Mouse (Mus musculus) CD4-positive, CD25-positive, alpha-beta regulatory T cell, adult 2 months (primary cell): ENCODE measurements around the gene Fam78a.

Experiments
- DNase-seq: peaks from one replicate; pipeline ENCODE4 v3.0.0-alpha.2; 2012; ENCODE audit warnings: low read depth, low spot score

Fam78a gene

DNA sequence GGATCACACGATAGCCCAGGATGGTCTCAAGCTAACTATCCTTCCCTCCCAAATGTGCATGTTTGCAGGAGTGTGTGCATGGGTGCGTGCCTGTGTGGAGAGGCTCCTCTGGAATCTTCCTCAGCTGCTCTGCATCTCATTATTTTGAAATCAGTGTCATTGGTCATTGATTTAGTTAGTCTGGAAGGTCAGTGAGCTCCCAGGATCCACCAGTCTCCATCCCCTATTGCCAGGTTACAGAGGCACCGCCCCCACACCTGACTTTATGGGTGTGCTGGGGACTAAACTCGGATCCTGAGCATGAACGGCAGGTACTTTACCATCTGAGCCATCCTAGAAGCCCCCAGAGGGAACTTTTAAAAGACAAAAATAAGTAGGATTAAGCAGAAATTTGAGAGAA, 18.3 kb upstream of the Fam78a start:
- DNase-seq: no peak

DNA sequence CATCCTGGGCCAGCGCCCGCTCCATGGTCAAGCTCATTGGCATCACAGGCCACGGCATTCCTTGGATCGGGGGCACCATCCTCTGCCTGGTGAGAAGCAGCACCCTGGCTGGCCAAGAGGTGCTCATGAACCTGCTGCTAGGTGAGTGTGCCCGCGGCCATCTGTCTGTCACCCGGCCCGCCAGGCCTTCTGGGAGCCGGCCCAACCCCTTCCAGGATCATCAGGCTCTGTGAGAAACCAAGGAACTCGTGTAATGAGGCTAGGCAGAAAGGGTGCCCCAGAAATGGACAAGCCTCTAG, 11.4 kb upstream of the Fam78a start:
- DNase-seq: no peak

DNA sequence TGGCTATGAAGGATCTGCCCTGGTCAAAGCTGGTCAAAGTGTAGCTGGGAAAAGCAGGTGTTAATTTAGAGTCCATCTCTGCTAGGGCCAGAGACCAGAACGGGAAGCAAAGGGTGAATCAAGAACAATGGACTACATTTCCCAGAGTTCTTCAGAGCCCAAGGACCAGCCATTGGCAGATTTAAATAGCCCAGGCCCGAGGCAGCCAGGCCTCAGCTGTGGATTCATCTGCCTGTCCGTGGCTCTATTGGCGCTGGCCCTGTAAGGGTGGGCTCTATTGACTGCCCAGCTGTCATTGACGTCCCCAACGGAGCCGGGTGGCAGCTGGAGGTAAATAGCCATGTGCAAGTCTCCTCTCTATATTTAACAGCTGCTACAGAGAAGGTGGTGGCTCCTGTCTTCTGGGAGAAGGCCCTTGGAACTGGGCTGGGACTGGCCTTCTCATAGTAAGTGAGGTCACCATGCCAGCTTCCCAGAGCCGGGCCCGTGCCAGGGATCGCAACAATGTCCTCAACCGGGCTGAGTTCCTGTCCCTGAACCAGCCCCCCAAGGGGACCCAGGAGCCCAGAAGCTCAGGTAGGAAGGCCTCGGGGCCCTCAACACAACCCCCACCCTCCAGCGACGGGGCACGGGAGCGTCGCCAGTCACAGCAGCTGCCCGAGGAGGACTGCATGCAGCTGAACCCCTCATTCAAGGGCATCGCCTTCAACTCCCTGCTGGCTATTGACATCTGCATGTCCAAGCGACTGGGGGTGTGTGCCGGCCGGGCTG, 10.9 kb upstream of the Fam78a start, which contains the start of gene Plpp7:
Plpp7 (plus strand) TSS at position 178 of the 771 bp plus-strand sequence.
- no peak for DNase-seq

DNA sequence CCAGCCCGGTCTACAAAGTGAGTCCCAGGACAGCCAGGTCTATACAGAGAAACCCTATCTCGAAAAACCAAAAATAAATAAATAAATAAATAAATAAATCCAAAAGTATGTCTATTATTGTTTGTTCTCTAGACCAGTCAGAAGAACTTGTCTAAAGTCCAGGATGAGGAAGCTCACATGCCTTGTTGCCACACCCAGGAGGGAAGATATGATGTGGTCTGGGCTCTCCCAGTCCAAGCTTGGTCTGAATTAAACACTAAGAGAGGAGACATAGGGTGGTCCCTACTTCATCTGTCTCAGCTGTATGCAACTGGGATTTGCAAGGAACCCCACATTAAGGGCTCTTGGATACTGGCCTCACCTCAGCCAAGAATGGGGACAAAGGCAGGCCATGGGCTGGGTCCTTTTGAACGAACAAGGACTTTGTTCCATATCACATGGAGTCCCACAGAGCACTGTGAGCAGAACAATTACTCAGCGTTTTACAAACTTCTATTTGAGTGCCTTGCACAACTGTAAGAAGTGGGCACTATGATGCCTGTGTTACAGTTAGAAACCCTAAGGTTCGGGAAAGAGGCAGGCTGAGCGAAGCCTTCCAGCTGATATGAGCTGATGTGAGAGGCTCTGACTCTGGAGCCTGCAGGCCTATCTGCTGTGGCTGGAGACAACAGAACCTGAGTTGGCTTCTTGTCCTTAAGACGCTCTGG, 9.5 kb upstream of the Fam78a start:
- no peak for DNase-seq

DNA sequence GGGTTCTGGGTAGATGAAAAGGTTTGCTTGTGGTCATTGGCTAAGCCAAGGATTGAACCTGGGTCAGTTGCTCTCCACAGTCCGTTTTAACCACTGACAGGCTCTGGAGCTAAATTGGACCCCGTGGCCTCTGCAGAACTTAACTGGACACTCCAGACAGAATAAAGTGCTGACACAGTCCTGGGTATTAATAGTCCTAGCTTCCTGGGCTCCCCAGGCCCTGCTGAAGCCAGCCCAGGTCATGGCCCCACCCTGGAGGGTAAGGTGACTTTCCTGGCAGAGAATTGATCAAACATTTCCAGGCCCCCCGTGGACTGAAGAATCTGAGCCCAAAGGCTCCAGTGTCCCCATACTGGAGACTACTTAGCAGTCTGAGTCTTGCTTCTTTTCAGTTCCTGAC, 7.3 kb upstream of the Fam78a start:
- DNase-seq: no peak

DNA sequence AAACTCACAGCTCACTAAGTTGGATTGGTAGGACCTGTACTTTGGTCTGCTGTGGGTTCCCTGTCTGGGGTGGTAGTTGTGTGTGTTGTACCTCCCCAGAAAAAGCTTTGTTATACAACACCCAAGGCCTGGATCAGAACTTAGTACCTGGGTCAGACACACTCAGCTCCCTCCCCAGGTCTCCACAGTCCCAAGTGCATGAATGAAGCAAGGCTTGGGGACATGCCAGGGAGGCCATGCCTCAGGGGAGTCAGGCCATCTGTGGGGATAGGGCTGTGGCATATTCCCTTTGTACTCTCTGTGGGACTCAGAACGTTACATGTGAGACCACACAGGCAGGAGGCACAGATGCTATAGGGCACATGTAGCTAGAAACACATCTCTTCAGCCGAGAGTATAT, 5.5 kb upstream of the Fam78a start:
- no peak for DNase-seq

DNA sequence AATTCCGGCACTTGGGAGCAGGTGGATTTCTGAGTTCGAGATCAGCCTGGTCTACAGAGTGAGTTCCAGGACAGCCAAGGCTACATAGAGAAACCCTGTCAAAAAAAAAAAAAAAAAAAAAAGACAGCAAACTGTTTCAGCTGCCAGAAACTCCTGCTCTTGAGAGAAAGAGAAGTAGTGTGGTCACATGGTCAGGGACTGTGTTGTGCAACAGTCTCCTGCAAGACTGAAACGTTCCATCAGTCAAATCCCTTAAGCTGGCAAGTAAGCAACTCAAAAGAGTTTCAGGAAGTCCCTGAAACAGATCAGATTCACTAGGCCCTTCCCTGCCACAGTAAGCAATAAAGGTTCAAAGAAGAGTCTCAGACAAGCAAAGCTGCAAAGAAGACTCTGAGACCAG, 4.9 kb upstream of the Fam78a start:
- no peak for DNase-seq

DNA sequence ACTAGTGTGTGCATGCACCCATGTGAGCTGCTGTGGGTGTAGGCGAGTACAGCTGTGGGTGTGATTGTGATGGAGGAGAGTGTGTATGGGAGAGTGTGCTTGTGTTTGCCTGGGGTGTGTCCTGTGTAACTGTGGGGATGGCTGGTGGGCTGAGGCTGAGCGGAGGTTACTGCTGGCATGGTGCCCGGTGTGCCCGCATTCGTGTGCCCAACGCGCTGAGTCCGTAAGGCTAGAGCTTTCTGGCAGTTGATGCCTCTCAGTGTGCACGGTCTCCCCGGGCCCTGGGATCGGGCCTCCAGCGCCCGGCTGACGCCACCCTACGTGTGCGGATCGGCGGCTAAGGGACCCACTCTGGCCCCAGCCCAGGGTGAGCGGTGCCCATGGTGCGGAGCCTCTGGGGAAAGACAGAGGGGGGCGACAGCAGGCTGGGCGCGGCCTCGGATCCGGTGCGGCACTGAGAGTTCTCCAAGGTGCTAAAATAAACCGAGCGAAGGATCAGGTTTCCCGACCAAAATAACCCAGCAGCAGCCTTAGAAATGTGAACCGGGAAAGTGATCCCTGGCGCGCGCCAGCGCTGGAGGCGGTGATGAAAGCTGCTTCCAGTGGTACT, 3.8 kb upstream of the Fam78a start:
- peak; percentile 35 for DNase-seq

DNA sequence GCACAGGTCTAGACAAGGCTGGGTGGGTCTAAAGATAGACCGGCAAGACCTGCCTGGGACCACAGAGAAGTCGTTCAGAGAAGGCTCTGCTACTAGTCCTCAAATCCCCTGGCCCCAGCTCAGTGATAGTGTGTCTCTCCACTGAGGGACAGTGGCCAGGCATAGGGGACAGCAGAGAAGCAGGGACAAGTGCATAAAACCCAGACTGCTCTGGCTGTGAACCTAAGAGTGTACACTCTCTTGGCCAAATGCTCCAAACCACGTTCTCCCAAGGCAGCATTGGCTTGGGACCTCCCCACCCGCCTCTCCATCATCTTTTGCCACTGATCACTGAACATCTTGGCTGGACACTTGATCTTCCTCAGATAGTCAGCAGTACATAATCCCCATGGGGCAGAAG, 2.9 kb upstream of the Fam78a start:
- no peak for DNase-seq

DNA sequence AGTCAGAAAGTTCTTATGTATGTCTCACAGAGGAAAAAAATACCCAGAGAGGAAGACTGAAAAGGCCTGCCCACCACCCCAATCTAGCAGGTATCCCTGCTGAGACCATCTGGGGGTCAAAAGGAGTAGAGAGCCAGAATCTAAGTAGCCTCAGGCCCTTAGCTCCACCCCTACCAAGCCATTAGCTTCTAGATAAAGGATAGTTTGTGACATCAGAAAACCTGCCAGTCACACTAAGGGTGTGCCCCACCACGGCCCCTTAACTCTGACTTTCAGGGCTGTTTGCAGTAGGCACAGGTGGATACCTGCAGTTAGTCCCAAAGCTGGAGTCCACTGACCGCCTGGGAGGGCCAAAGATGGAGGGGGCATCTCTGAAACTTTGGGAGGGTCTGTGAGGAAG, 574 bp upstream of the Fam78a start:
- DNase-seq: no peak

DNA sequence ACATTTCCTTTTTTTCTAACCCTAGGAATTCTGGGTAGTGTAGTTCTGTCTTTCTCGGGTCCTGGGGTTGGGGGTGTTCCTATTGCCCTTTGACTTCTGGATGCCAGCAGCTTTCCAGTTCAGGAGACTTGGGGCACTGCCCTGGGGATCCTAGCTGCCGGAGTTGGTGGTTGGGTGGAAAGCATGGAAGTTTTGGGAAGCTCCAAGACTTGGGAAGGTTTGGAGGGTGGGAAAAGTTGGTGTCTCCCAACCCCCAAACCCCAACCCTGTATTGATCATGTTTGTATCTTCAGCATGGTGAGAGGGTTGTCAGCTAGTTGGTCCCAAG, 179 bp upstream of the Fam78a start:
- DNase-seq: no peak

DNA sequence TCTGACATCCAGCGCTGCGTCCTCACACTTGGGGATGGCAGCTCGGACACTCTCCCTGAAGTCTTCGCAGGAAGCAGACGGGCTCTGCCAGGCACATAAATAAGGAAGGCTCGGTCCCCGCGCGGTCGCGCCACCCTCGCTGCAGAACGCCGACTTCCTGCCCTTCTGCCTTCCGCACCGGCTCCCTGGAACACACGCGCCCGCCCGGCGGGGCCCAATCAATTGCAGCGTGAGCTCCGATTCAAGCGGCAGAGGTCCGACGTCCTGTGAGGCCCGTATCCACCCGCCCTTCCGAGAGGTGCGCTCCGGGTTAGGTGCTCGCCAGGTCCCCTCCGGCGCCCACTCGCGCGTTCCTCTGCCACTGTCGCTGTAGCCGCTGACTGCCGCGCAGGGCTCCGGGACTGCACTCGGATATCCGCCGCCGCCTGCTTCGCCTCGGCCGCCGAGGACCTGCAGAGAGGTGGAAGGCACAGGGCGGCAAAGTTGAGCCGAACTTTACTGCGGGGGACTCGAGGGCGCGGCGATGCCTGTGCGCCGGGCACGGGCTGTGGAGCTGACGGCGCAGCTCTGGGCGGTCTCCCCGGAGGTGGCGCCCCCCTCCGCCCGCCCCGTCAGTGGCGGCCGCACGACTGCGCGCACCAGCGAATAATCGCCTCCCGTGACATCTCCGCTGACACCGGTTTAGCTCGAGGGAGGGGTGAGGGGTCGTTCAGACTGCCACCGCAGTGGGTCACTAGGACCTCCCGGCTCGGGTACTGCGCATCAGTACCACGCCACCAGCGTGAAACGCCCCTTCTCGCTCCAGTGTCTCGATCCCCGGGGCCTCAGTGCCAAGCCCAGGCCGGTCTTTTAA, 1.3 kb downstream of the Fam78a start:
- DNase-seq: peak; percentile 83

DNA sequence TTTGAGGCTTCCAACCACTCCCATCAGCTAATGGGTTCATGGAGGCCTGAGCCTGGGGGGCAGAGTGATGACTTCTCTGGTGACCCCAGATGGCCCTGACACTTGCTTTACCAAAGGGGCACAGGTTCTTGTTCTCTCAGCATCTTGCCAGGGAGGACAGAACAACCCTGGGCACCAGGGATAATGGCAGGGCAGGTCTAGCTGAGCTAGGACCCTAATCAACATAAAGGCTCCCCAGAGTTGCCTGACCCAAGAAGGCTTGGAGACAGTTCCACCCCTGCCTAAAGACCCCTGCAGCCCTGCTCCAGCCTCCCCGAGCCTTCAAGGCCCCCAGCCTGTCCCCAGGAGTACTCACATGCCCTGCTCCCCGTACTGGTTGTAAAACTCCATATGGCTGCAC, 2.4 kb downstream of the Fam78a start:
- no peak for DNase-seq

DNA sequence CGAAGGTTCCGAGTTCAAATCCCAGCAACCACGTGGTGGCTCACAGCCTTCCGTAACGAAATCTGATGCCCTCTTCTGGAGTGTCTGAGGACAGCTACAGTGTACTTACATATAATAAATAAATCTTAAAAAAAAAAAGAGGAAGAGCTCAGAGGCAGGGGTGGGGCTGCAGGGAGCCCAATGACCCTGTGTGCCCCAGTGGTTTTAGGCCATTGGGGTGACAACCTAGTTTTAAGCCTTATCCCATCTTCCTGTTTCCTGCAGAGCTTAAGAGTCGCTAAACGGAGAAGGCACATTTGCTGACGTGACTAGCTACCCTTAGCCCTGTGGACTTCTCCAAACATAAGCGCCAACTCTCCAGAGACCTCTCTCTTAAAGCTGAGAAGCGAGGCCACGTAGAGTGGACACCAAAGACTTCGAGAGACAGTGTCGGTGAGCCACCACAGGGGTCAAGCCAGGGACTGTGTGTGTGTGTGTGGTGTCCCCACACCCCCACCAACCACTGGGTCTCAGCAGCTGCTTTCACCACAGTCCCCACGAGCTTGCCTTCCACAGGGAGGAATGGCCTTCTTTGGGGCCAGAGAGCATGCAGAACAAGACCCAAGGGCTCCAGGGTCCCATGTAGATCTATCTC, 3.2 kb downstream of the Fam78a start:
- DNase-seq: peak; percentile 46

DNA sequence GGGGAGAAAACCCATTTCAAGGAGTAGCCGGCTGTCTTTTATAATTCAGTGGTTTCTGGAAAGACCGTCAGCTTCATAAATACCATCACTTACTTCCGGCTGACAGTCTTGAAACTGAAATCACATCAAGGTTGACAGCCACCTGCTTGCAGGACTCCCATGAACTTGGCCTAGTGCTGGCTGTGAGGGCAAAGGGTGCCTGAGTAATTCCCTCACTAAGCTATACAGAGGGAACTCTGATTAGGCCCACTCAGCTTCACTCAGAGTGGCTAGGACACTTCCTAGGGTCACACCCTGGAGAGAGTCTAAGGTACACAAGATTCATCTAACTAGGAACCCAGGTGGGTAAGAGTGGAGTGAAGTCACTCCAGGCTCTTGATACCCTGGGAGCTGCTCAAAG, 4.0 kb downstream of the Fam78a start:
- peak; percentile 65 for DNase-seq

DNA sequence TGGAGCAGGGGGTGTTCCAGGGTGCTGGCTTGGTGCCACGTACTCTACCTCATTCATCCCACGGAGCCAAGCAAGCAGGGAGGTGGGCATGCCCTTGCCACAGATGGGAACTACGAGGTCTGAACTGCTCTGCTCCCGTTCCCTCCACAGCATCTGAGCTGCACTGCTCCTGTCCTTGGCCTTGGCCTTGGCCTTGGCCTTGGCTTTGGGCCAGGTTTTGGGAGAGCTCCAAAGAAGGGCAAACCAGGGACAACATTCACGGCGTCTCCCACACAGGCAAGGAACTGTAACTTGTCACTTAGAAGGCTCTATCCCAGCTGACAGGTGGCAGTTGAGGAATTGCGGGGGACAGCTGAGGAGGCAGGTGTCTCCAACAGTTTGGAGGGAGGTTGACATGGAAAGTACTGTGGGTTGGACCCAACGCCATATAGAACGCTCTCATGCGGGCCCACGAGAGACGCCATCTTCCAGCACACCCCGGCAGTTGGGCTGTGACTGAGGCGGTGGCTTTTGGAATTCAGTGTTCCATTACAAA, 5.4 kb downstream of the Fam78a start:
- DNase-seq: no peak

DNA sequence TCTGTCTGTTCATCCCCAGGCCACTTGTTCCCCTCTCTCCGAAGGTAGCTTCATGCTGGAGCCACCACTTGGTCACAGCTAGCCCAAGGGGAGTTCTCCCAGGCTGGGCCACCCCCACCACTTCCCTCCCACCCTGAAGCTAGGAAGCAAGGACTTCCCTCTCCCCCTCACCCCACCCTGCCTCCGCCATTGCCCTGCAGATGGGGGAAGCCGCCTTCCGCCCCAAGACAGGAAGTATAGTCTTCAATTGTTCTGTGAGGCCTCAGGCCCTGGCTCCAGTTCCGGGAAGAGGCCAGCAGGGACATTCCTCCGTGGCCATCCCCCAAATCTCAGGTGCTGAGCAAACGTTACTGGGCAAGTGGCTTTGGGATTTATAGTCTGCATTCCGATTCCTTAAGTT, 6.1 kb downstream of the Fam78a start:
- peak; percentile 74 for DNase-seq

DNA sequence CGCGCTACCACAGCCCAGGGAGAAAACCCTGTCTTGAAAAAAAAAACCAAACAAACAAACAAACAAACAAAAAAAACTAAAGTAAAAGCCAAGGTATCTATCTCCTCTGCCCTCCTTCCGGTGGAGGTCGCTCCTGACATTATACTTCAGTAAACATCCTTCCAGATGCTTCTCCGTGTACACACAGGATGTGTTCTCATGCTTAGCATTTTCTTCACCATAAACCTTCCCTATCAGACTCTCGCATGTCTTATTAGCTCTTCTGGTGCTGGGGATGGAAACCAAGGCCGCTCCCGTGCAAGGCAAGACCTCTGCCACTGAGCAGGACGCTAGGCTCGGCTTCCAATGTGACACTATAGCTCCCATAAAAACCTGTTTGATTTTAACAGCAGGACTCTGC, 6.9 kb downstream of the Fam78a start:
- peak; percentile 59 for DNase-seq

DNA sequence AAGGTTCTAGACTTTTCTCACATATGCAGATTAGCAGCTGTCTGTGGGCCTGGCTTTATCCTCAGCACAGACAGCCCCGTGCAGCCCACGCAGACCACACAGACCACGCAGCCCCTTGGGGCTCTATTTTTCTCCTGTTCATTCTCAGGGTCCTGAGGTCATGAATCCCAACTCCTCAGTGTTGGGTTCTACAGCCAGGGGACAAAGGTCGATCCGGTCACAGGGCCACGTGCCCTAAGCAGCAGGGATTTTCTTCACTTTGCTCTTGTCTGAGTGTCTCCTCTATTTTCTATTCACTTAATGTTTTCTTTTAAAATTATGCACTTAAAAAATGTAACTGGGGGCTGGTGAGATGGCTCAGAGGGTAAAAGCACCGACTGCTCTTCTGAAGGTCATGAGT, 9.3 kb downstream of the Fam78a start:
- no peak for DNase-seq

DNA sequence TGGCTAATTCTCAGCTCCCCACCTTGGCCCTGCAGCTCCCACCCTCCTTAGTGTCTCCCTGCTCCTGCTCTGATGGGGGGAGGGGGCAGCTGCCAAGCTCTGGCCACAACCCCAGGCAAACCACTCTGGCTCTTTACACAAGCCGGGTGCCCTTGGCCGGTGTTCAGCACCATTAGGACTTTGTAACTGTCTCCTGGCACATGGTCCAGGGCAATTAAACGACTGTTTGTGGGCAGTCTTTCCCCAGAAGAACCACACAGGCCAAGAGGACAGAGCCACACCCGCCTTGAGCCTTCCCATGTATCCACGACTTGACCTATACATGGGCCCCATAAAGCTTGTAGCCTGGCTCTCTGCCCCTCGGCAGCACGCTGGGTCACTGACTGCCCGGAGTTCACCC, 10.3 kb downstream of the Fam78a start:
- no peak for DNase-seq

DNA sequence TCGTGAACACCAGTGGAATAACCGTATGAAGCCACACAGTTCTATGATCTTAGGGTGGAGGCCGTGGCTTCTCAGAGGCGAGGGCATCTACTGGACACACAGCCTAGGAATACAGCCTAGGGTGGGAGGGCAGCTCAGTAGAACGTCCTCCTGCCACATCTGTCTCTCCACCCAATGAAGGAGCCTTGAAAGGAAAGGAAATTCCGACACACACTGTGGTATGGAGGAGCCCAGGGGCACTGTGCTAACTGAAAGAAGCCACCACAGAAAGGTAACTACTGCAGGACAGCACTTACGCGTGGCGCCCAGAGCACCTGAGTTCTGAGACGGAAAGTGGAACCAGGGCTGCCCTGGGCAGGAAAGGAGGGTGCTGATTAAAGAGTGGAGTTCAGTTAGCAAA, 13.9 kb downstream of the Fam78a start:
- DNase-seq: peak; percentile 35
